Mouse (Mus musculus) cerebellum, adult 2 months (tissue): ENCODE measurements around the gene Tiam1. TPM values are rescaled to one million over a fixed set of nuclear protein-coding genes. Genes with fewer than 3 reads are reported as not detected.

ENCODE experiments used
- DNase-seq, 2 experiments: peaks; one replicate each; pipeline ENCODE4 v3.0.0; 2021
- H3K27ac ChIP-seq: fragments of 200-500 bp; 2 replicates; pipeline ENCODE4 v1.5.1; 2012; ENCODE audit warnings: low read length, control low read depth, inconsistent platforms; ENCODE audit not compliant: insufficient read depth
- H3K27me3 ChIP-seq: fragments of 200-500 bp; 2 replicates; pipeline ENCODE4 v1.6.1; 2012; ENCODE audit warnings: inconsistent platforms, mild to moderate bottlenecking, low read length, moderate library complexity; ENCODE audit not compliant: control insufficient read depth, insufficient read depth
- H3K4me1 ChIP-seq: fragments of 200-500 bp; 2 replicates; pipeline ENCODE4 v1.6.1; 2011; ENCODE audit warnings: low read length; ENCODE audit not compliant: control insufficient read depth, insufficient read depth
- H3K4me3 ChIP-seq: fragments of 200-500 bp; replicated peaks from 2 replicates; pipeline ENCODE3; 2011; ENCODE audit warnings: mild to moderate bottlenecking, low read depth, low read length, control low read depth; ENCODE audit not compliant: insufficient read depth
- CTCF ChIP-seq: fragments of 200-500 bp; IDR thresholded peaks from 2 replicates; pipeline ENCODE4 v1.5.1; 2011; ENCODE audit warnings: low read depth, mild to moderate bottlenecking, control low read depth, low read length, moderate library complexity, borderline replicate concordance; ENCODE audit not compliant: insufficient read depth
- POLR2A ChIP-seq: fragments of 200-500 bp; IDR thresholded peaks from 2 replicates; pipeline ENCODE4 v1.6.1; 2011; ENCODE audit warnings: low read length, control low read depth, borderline replicate concordance; ENCODE audit not compliant: insufficient read depth
- WGBS: fragments of 180-500 bp; shearing (Covaris S2); methylation state at CpG from one replicate; pipeline ENCODE4 v1.1.7; 2018; 5-methylcytosine and 5-hydroxymethylcytosine counted together
- polyA plus RNA-seq: library from polyadenylated mRNA; depleted of rRNA; stranded (reverse); fragments of >200 nt; gene quantifications from 2 replicates; pipeline ENCODE4 v1.2.3, GENCODE M21; 2012

Tiam1 gene
- polyA plus RNA-seq, 1 experiment, result 73.6 TPM

DNA sequence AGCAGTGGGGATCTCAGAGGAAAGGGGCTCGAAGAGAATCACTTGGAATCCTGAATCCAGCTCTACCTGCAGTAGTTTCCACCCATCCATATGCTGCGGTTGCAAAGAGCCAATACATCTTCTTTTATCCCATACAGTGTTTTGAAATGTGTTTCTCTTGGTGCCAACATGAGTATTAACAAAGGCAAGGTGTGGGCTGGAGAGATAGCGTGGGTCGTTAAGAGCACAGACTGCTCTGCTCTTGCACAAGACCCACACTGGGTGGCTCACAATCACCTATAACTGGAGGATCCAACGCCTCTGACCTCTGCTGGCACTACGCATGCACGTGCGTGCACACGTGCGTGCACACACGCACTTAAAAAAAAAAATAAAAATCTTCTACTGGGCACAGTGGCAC lies 21.4 kb upstream of the Tiam1 start:
- TF ChIP-seq CTCF (no peak), POLR2A (no peak)

DNA sequence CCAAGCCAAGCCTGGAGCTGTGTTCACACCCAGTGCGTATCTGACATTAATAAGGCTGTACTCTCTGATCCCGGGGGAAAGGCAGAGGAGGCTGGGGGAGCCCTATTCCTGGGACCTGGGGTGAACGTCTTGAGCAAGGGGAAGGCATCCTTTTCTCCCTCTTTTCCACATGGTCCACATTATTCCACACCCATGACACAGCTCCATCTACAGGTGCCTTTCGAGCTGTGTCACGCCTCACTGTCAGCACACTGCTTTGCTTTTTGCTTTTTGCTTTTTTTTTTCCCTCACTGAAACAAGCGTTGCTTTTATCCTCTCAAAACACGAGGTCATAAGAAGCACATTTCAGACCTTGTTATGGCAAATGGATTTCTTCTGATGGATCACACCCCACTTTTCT lies 11.5 kb upstream of the Tiam1 start:
- H3K27me3 ChIP-seq, result no peaks in the 10 kb centered on the region
- H3K4me1 ChIP-seq, result peaks cover 4% of the 10 kb centered on the region
- TF ChIP-seq CTCF (peak; percentile 63; the same call in 1 of the 2 replicates), POLR2A (no peak)
- DNase-seq, result no peak
- H3K4me3 ChIP-seq, result no peak overlapping the region
- 44% methylated on average over 7 of the region's 7 CpGs for WGBS
- no peak overlapping the region for H3K27ac ChIP-seq

More for the DNA sequence above, 21.4 kb upstream of the Tiam1 start:
- Histone ChIP-seq H3K27me3 (no peaks in the 10 kb centered on the region), H3K4me3 (no peak overlapping the region), H3K27ac (no peak overlapping the region), H3K4me1 (no peaks in the 10 kb centered on the region)
- 91% methylated on average over 11 of the region's 11 CpGs for WGBS
- no peak for DNase-seq

DNA sequence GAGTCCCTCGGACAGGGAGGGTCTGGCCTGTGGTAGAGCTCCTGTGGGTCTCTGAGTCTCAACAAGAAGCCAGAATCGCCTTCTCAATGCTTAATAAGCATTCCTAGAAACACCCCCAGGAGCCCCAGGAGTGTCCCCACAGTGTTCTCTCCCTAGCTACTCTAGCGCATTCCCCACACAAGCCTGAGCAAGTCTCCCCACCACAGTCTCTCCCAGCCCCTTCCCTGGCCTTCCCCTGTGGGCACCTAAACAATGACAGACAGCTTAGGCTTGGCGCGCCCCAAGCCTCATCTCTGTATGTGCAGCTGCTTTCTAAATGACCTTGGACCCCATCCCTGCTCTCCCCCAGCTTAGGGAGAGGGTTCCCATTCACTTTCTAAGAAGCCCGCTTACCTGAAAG lies 7.3 kb upstream of the Tiam1 start:
- TF ChIP-seq POLR2A (no peak), CTCF (no peak)
- Histone ChIP-seq H3K27ac (no peak overlapping the region), H3K27me3 (no peaks in the 10 kb centered on the region), H3K4me1 (peaks cover 5% of the 10 kb centered on the region), H3K4me3 (no peak overlapping the region)
- no peak for DNase-seq
- WGBS, result 88% methylated on average over 6 of the region's 6 CpGs

DNA sequence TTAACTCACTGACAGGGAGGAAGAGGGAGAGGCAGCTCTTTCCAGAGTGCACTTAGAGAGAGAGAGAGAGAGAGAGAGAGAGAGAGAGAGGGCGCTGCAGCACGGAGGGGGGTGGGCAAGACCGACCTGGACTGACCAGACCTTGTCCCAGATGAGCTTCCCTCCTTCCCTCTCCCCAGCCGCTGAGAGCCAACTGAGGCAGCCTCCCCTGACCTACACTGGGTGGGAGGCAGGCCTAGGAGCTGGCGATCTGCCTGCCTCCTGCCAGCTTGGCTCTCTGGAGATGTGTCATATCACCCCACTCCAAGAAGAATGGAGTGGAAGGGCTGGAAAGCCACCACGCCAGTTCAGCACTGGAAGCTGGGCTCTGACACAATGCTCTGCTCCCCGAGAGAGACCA lies 6.6 kb upstream of the Tiam1 start:
- H3K4me1 ChIP-seq, result peaks cover 5% of the 10 kb centered on the region
- DNase-seq, result no peak
- 25% methylated on average over 7 of the region's 7 CpGs for WGBS
- no peak overlapping the region for H3K4me3 ChIP-seq
- H3K27me3 ChIP-seq, result no peaks in the 10 kb centered on the region
- H3K27ac ChIP-seq, result no peak overlapping the region
- no peak for TF ChIP-seq POLR2A

DNA sequence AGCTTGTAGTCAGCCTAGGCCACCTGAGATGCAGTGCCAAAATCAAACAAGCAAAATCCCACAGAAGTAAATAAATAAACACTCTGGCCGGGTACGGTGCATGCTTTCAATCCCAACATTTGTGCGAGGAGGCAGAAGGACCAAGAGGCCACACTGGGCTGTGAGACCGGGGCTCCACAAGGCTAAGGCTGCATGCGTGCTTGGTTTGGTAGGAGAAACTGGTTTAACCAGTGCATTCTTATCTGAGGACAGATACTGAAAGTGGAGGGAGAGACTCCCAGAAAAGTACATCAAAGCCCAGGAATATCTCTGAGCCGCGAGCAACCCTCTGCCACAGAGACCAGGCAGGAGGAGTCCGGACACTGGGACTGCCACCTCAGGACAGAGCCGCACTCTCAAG lies 5.8 kb upstream of the Tiam1 start:
- H3K27me3 ChIP-seq, result no peaks in the 10 kb centered on the region
- WGBS, result 91% methylated on average over 9 of the region's 9 CpGs
- peaks cover 5% of the 10 kb centered on the region for H3K4me1 ChIP-seq
- TF ChIP-seq POLR2A, result no peak
- TF ChIP-seq CTCF, result no peak
- no peak for DNase-seq
- H3K27ac ChIP-seq, result no peak overlapping the region
- H3K4me3 ChIP-seq, result no peak overlapping the region

DNA sequence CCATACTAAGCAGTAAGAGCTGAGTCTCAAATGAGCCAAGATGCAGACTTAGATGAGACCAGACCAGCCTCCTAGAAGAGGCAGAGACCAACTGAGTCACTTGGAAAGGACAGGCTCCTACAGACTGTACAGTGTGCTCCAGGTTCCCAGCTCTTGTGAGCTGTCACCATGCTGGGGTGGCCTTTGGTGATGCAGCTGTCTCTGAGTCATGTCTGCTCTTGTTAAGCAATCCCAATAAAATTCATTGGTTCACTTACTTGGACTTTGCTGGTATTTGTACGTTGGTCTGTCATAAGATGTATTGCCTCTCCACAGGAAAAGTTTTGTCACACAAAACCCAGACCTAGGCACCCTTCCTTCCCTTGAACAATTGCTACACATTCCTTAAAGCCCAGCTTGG lies 1.7 kb upstream of the Tiam1 start:
- Histone ChIP-seq H3K27ac (no peak overlapping the region), H3K4me1 (peaks cover 3% of the 10 kb centered on the region), H3K4me3 (no peak overlapping the region), H3K27me3 (no peaks in the 10 kb centered on the region)
- TF ChIP-seq POLR2A (no peak), CTCF (no peak)
- 95% methylated on average over 1 of the region's 1 CpGs for WGBS
- no peak for DNase-seq

DNA sequence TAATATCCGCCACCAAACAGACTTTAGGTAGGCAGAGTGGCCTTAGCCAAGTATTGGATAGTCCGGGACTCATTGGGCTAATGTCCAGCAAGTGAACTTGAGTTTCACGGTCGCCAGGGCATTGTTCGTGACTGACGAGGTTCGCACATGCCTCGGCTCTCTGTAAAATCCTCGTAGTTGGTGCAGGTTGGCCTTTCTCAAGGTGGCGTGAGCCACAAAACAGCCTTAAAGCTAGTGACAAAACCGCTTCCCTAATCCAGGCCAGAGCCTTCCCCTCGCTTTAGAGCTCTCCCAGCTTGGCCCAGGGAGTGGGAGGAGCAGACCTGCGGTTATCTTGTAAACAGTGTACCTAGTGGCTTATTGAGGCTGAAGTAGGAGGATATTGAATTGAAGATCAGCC lies 972 bp upstream of the Tiam1 start:
- no peaks in the 10 kb centered on the region for H3K27me3 ChIP-seq
- WGBS, result 6% methylated on average over 13 of the region's 13 CpGs
- 0 out of 2 replicates have a peak overlapping the region, but pooled peaks have one; percentile 5 for H3K27ac ChIP-seq
- no peaks in the 10 kb centered on the region for H3K4me1 ChIP-seq
- TF ChIP-seq POLR2A (no peak), CTCF (no peak)
- H3K4me3 ChIP-seq, result peak overlapping the region; percentile 89
- DNase-seq, result no peak

DNA sequence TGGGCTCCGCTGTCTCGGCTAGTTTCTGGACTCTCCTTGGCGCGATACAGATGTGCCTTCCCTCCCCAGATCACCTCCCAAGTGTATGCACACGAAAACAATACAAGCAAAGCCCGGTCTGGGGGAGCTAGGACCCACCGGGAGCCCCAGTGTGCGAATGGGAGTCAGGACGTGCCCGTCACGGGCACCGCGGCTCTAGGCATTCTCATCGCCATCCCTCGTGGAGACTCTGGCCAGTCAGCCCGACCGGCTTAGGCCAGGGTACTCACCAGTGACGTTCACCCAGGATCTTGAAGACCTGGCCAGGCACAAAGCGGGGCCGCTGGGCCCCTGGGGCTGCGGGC lies 181 bp downstream of the Tiam1 start:
- Histone ChIP-seq H3K27me3 (no peaks in the 10 kb centered on the region), H3K27ac (peak overlapping the region; percentile 10; the same call in 1 of the 2 replicates), H3K4me3 (peak overlapping the region; percentile 89), H3K4me1 (no peaks in the 10 kb centered on the region)
- no peak for DNase-seq
- 1% methylated on average over 21 of the region's 21 CpGs for WGBS
- TF ChIP-seq POLR2A (no peak), CTCF (peak; percentile 29; the same call in 1 of the 2 replicates)
